Mouse (Mus musculus): ENCODE measurements around the gene Os9.

- TF ChIP-seq CTCF (IDR thresholded peaks at IDR 0.05; ENCODE audit: borderline replicate concordance, insufficient read depth, low read length) (no peak), POLR2A (IDR thresholded peaks at IDR 0.05; ENCODE audit: low read depth, low read length) (no peak)
These were observed 38.8 kb downstream of the Os9 start for GRCm38 (mm10) chr10:127081996-127082620.
